In genomic region chr17:11420839-11421238, GRCm38 (mm10) we compare ENCODE assay signal across 13 mouse cellular contexts.
DNase-seq lines count a peak whose midpoint lies in the region; ATAC-seq and TF ChIP-seq lines count a peak whose summit lies in the region.
"Had no signal": no experiment of that assay in that cellular context is flagged by ENCODE, and none has a peak within 500 bp of the region (broad histone marks: within the 10 kb centered on the region; RNA-seq: fewer than 3 reads in every experiment).

No protein-coding gene starts in this region.

- no peak overlapping the region for H3K4me3 ChIP-seq in heart, adult 2 months
- no peak overlapping the region for H3K4me3 ChIP-seq in midbrain, embryonic 10.5 days
- H3K4me3 ChIP-seq in midbrain, embryonic 16.5 days (ENCODE audit: low read depth, low read length), result no peak overlapping the region
- H3K4me3 ChIP-seq: hindbrain, embryonic 15.5 days; neural tube, embryonic 15.5 days had no signal

- H3K4me2 ChIP-seq in midbrain, embryonic 16.5 days (ENCODE audit: low read length), result no peak overlapping the region
- H3K4me2 ChIP-seq: hindbrain, embryonic 15.5 days; neural tube, embryonic 15.5 days had no signal

- no peak for ATAC-seq in midbrain, embryonic 16.5 days
- ATAC-seq: CD4-positive, CD25-positive, alpha-beta regulatory T cell, adult 4 months had no signal

- no peak overlapping the region for H3K9ac ChIP-seq in heart, adult 2 months (ENCODE audit: low read depth, low read length)
- H3K9ac ChIP-seq in midbrain, embryonic 16.5 days (ENCODE audit: low read depth, low read length), result no peak overlapping the region
- H3K9ac ChIP-seq: hindbrain, embryonic 15.5 days; neural tube, embryonic 15.5 days had no signal

- no peaks in the 10 kb centered on the region for H3K4me1 ChIP-seq in heart, adult 2 months (ENCODE audit: control insufficient read depth, insufficient read depth, low read length)
- H3K4me1 ChIP-seq in midbrain, embryonic 10.5 days, result peaks cover 15% of the 10 kb centered on the region
- no peaks in the 10 kb centered on the region for H3K4me1 ChIP-seq in midbrain, embryonic 16.5 days (ENCODE audit: control insufficient read depth, insufficient read depth, low read length)
- H3K4me1 ChIP-seq: hindbrain, embryonic 15.5 days; neural tube, embryonic 15.5 days had no signal

- WGBS in heart, adult 2 months, result 83% methylated on average over 6 of the region's 6 CpGs
- WGBS in midbrain, embryonic 10.5 days, result 88% methylated on average over 6 of the region's 6 CpGs
- 88% methylated on average over 6 of the region's 6 CpGs for WGBS in midbrain, embryonic 16.5 days

- peak; percentile 28 for DNase-seq in heart, adult 11 months
- no peak for DNase-seq in heart, adult 2 months
- DNase-seq in midbrain, embryonic 10.5 days (ENCODE audit: low spot score), result no peak
- DNase-seq in cerebellum, adult 9-11 months, result peak; percentile 44
- peak; percentile 20 to 68 for DNase-seq in lung, postnatal 4 days
- no peak for DNase-seq in ovary, adult 18-20 months (ENCODE audit: low spot score)
- DNase-seq: gastrocnemius, postnatal 10 days; kidney, adult 8-10 months; layer of hippocampus, postnatal 36 days had no signal

- TF ChIP-seq EP300 in heart, adult 2 months (IDR thresholded peaks at IDR 0.05; ENCODE audit: insufficient read depth, low read depth, low read length), result no peak

- no peaks in the 10 kb centered on the region for H3K36me3 ChIP-seq in heart, adult 2 months (ENCODE audit: control insufficient read depth, insufficient read depth, low read length)
- H3K36me3 ChIP-seq in midbrain, embryonic 10.5 days, result no peaks in the 10 kb centered on the region
- H3K36me3 ChIP-seq in midbrain, embryonic 16.5 days (ENCODE audit: control insufficient read depth, insufficient read depth, low read length), result no peaks in the 10 kb centered on the region
- H3K36me3 ChIP-seq: hindbrain, embryonic 15.5 days; neural tube, embryonic 15.5 days had no signal

- no peaks in the 10 kb centered on the region for H3K79me2 ChIP-seq in heart, adult 2 months (replicated peaks; ENCODE audit: control insufficient read depth, insufficient read depth, low read length)

- H3K27me3 ChIP-seq in heart, adult 2 months (ENCODE audit: control insufficient read depth, insufficient read depth, low read length), result no peaks in the 10 kb centered on the region
- no peaks in the 10 kb centered on the region for H3K27me3 ChIP-seq in midbrain, embryonic 10.5 days (ENCODE audit: low read depth, poor library complexity, severe bottlenecking)
- H3K27me3 ChIP-seq in midbrain, embryonic 16.5 days (ENCODE audit: control insufficient read depth, insufficient read depth, low read depth, low read length), result no peaks in the 10 kb centered on the region
- H3K27me3 ChIP-seq: hindbrain, embryonic 15.5 days; neural tube, embryonic 15.5 days had no signal

- TF ChIP-seq POLR2A in heart, adult 2 months (IDR thresholded peaks at IDR 0.05; ENCODE audit: insufficient read depth, low read depth, low read length), result no peak

- H3K9me3 ChIP-seq in midbrain, embryonic 10.5 days (replicated peaks), result no peaks in the 10 kb centered on the region
- no peaks in the 10 kb centered on the region for H3K9me3 ChIP-seq in midbrain, embryonic 16.5 days (replicated peaks; ENCODE audit: control insufficient read depth, low read length, poor library complexity, severe bottlenecking)
- H3K9me3 ChIP-seq: hindbrain, embryonic 15.5 days; neural tube, embryonic 15.5 days had no signal

- H3K27ac ChIP-seq in heart, adult 2 months, result no peak overlapping the region
- 0 out of 2 replicates have a peak overlapping the region, but pooled peaks have one; percentile 28 for H3K27ac ChIP-seq in midbrain, embryonic 10.5 days (replicated peaks)
- no peak overlapping the region for H3K27ac ChIP-seq in midbrain, embryonic 16.5 days (ENCODE audit: low read length)
- H3K27ac ChIP-seq: hindbrain, embryonic 15.5 days; neural tube, embryonic 15.5 days had no signal

- TF ChIP-seq CTCF in heart, adult 2 months (IDR thresholded peaks at IDR 0.05), result no peak

- intact Hi-C loops in heart, adult 2 months (cut with DNase I), result no loop called here

Comparison
In these comparisons a context has a peak if more than half of its experiments do, and no peak if none do; other contexts are left out.
1. DNase-seq: peak in heart, adult 11 months (single experiment), cerebellum, adult 9-11 months (single experiment) and lung, postnatal 4 days (2 of 2); none in heart, adult 2 months (0 of 2), midbrain, embryonic 10.5 days (single experiment) and ovary, adult 18-20 months (single experiment).